Mouse (Mus musculus): ENCODE measurements around the gene Tlcd1.

- TF ChIP-seq ZC3H11A (IDR thresholded peaks at IDR 0.05; ENCODE audit: borderline replicate concordance, low read depth, low read length) (no peak), HCFC1 (IDR thresholded peaks at IDR 0.05; ENCODE audit: borderline replicate concordance, insufficient read depth, low read length) (no peak)
These were observed 34.1 kb downstream of the Tlcd1 start for GRCm38 (mm10) chr11:78210615-78211014.

All from ES-E14 (cell line).